Mouse (Mus musculus) erythroblast, adult 5-6 weeks (primary cell): ENCODE measurements around the gene Gkn1. TPM values are rescaled to one million over a fixed set of nuclear protein-coding genes. Genes with fewer than 3 reads are reported as not detected.

Experiments
- ATAC-seq: replicated peaks from 2 replicates; pipeline ENCODE4 v1.8.0; 2016; ENCODE audit warnings: moderate number of reproducible peaks, mild to moderate bottlenecking, moderate TSS enrichment, inconsistent platforms; ENCODE audit not compliant: poor library complexity, low FRiP score, severe bottlenecking
- total RNA-seq, 2 experiments: library from RNA; stranded (forward) in 1 of 2; stranded (reverse) in 1 of 2; fragments of 150-400 nt in 1 of 2; fragments of 200-764, 138-1000 nt in 1 of 2; gene quantifications; 2 replicates each; pipeline versions ENCODE4 v1.2.3 to v1.2.4; 2015 to 2017; ENCODE audit warnings: low replicate concordance in 2 of 2

Gkn1 gene
- total RNA-seq (2015; ENCODE audit: low replicate concordance) (not detected in 2 replicates), total RNA-seq (2017; ENCODE audit: low replicate concordance) (not detected in 2 replicates)

- ATAC-seq: no peak
These were observed at the start of gene Gkn1 for GRCm38 (mm10) chr6:87350829-87351228. Gene Gkn1, minus strand, starts transcription at chr6:87350942.

- ATAC-seq: no peak
These were observed 49.3 kb upstream of the Gkn1 start for GRCm38 (mm10) chr6:87399886-87400566.

GRCm38 (mm10) chr6:87399137-87399536, 48.4 kb upstream of the Gkn1 start:
- ATAC-seq: peak; percentile 80

GRCm38 (mm10) chr6:87394783-87395182, 44.0 kb upstream of the Gkn1 start:
- no peak for ATAC-seq

- no peak for ATAC-seq
These were observed 42.9 kb upstream of the Gkn1 start for GRCm38 (mm10) chr6:87393466-87394205.

- no peak for ATAC-seq
These were observed 38.8 kb upstream of the Gkn1 start for GRCm38 (mm10) chr6:87389455-87389989.

- no peak for ATAC-seq
These were observed 38.1 kb upstream of the Gkn1 start, which contains the start of gene Gkn3 for GRCm38 (mm10) chr6:87388877-87389276. Gene Gkn3, minus strand, starts transcription at chr6:87388935.

GRCm38 (mm10) chr6:87386681-87387080, 35.9 kb upstream of the Gkn1 start:
- ATAC-seq: no peak

- peak; percentile 78; the same call in 1 of the 2 replicates for ATAC-seq
These were observed 35.5 kb upstream of the Gkn1 start for GRCm38 (mm10) chr6:87386203-87386602.

- no peak for ATAC-seq
These were observed 34.0 kb upstream of the Gkn1 start for GRCm38 (mm10) chr6:87384761-87385160.

GRCm38 (mm10) chr6:87383926-87384691, 33.4 kb upstream of the Gkn1 start:
- ATAC-seq: no peak

- ATAC-seq: no peak
These were observed 22.3 kb upstream of the Gkn1 start, which contains the start of gene Gkn2 for GRCm38 (mm10) chr6:87373057-87373456. Gene Gkn2, plus strand, starts transcription at chr6:87373357.

- ATAC-seq: no peak
These were observed 18.5 kb upstream of the Gkn1 start for GRCm38 (mm10) chr6:87369223-87369622.

GRCm38 (mm10) chr6:87354441-87354840, 3.7 kb upstream of the Gkn1 start:
- ATAC-seq: no peak

- ATAC-seq: no peak
These were observed 14.8 kb downstream of the Gkn1 start for GRCm38 (mm10) chr6:87335935-87336295.

GRCm38 (mm10) chr6:87335091-87335934, 15.4 kb downstream of the Gkn1 start, which contains the start of gene Antxr1:
Gene Antxr1, minus strand, starts transcription at chr6:87335821.
- no peak for ATAC-seq

GRCm38 (mm10) chr6:87334361-87335090, 16.2 kb downstream of the Gkn1 start:
- no peak for ATAC-seq

GRCm38 (mm10) chr6:87332380-87332779, 18.4 kb downstream of the Gkn1 start:
- no peak for ATAC-seq
